Mouse (Mus musculus) ES-Bruce4 (cell line): ENCODE measurements around the gene Porcn.

Experiments used
- CTCF ChIP-seq: IDR thresholded peaks from one replicate; pipeline ENCODE4 v1.8.1; 2011; ENCODE audit warnings: low read depth, low read length
- EP300 ChIP-seq: IDR thresholded peaks from 2 replicates; pipeline ENCODE4 v1.6.1; 2011; ENCODE audit warnings: low read depth, low read length; ENCODE audit not compliant: insufficient read depth
- POLR2A ChIP-seq: IDR thresholded peaks from one replicate; pipeline ENCODE4 v1.8.1; 2011; ENCODE audit warnings: low read length; ENCODE audit not compliant: insufficient read depth

GRCm38 (mm10) chrX:8253711-8254110 lies 47.4 kb upstream of the Porcn start:
- TF ChIP-seq CTCF (no peak), POLR2A (no peak), EP300 (no peak)
